Comparison of ENCODE assay signal across 22 mouse cellular contexts in the genomic region with DNA sequence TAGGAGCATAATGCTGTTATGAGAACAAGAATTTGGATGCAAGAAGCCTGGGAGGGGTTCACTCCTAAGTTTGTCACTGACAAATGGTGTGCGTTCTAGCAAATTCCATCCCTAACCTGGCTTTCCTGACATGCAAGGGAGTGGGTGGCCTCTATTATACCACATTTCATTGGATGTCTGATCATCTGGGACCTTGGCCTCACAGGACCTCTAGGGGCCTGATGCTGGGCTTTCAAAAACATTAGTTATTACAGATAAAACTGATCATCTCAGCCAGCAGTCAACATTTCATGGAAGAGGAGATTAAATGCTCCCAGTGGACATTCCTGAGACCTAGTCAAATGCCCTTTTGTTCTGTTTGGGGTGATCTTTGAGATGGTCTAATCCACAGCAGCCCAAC. TPM values are rescaled to one million over a fixed set of nuclear protein-coding genes. Genes with fewer than 3 reads are reported as not detected.
"Had no signal": no experiment of that assay in that cellular context is flagged by ENCODE, and none has a peak within 500 bp of the region (broad histone marks: within the 10 kb centered on the region; RNA-seq: fewer than 3 reads in every experiment).

No protein-coding gene starts in this region.

- H3K27ac ChIP-seq: neural tube, embryonic 13.5 days; neural tube, embryonic 15.5 days; stomach, embryonic 15.5 days; stomach, postnatal 0 days had no signal

- H3K4me2 ChIP-seq: neural tube, embryonic 13.5 days; neural tube, embryonic 15.5 days; stomach, embryonic 15.5 days had no signal

- H3K27me3 ChIP-seq: neural tube, embryonic 13.5 days; neural tube, embryonic 15.5 days; stomach, embryonic 15.5 days had no signal

- H3K4me1 ChIP-seq: neural tube, embryonic 13.5 days; neural tube, embryonic 15.5 days; stomach, embryonic 15.5 days had no signal

- H3K4me3 ChIP-seq: neural tube, embryonic 13.5 days; neural tube, embryonic 15.5 days; stomach, embryonic 15.5 days had no signal

- H3K36me3 ChIP-seq: neural tube, embryonic 13.5 days; neural tube, embryonic 15.5 days; stomach, embryonic 15.5 days had no signal

- H3K9me3 ChIP-seq: neural tube, embryonic 13.5 days; neural tube, embryonic 15.5 days; stomach, embryonic 15.5 days had no signal

- DNase-seq: retina, postnatal 1 day; right cerebral cortex, adult 18-20 months; right cerebral cortex, postnatal 14 days; right cerebral cortex, postnatal 25 days; right cerebral cortex, postnatal 4 days; spleen, adult 18-20 months; thymus, adult 18-20 months; thymus, adult 2 months; thymus, postnatal 14 days; thymus, postnatal 25 days; thymus, postnatal 36 days; thymus, postnatal 4 days had no signal

- H3K9ac ChIP-seq: neural tube, embryonic 13.5 days; neural tube, embryonic 15.5 days; stomach, embryonic 15.5 days had no signal

RNA-seq across cellular contexts. Expression of a gene that starts 34.0 kb away (rescaled TPM):
- total RNA-seq: neutrophil, adult 5-6 weeks had no signal
- polyA plus RNA-seq: spleen, adult 2 months; stomach, embryonic 14.5 days; stomach, embryonic 16.5 days; testis, adult 2 months; thymus, postnatal 0 days had no signal
